Mouse (Mus musculus) cerebellum, adult 2 months (tissue): Measurements from ENCODE around the gene Kcnj6.

ENCODE experiments used
- CTCF ChIP-seq: fragments of 200-500 bp; IDR thresholded peaks from 2 replicates; pipeline ENCODE4 v1.5.1; 2011; ENCODE audit warnings: low read depth, mild to moderate bottlenecking, control low read depth, low read length, moderate library complexity, borderline replicate concordance; ENCODE audit not compliant: insufficient read depth
- POLR2A ChIP-seq: fragments of 200-500 bp; IDR thresholded peaks from 2 replicates; pipeline ENCODE4 v1.6.1; 2011; ENCODE audit warnings: low read length, control low read depth, borderline replicate concordance; ENCODE audit not compliant: insufficient read depth

GRCm38 (mm10) chr16:94946848-94947247 is 50.7 kb downstream of the Kcnj6 start:
- TF ChIP-seq CTCF (no peak), POLR2A (no peak)
